Mouse (Mus musculus) G1E (cell line): ENCODE results near the gene Cald1. TPM values are rescaled to one million over a fixed set of nuclear protein-coding genes. Genes with fewer than 3 reads are reported as not detected.

Experiments used
- ATAC-seq: 2 replicates; pipeline ENCODE4 v1.8.0; 2016; ENCODE audit warnings: mild to moderate bottlenecking; ENCODE audit not compliant: insufficient number of reproducible peaks, poor library complexity, low FRiP score, severe bottlenecking; ENCODE audit errors: extremely low read depth
- DNase-seq: peaks from one replicate; pipeline ENCODE4 v3.0.0; 2012; ENCODE audit warnings: low spot score
- H3K27me3 ChIP-seq: 2 replicates; pipeline ENCODE4 v1.6.1; 2012; ENCODE audit warnings: mild to moderate bottlenecking, low read length, inconsistent platforms; ENCODE audit not compliant: insufficient read depth
- H3K36me3 ChIP-seq: replicated peaks from 2 replicates; pipeline ENCODE3; 2012; ENCODE audit warnings: mild to moderate bottlenecking, inconsistent platforms
- H3K4me1 ChIP-seq: 2 replicates; pipeline ENCODE4 v1.6.1; 2012; ENCODE audit warnings: low read depth, low read length, inconsistent platforms, mixed read lengths; ENCODE audit not compliant: insufficient read depth
- H3K4me3 ChIP-seq: 2 replicates; pipeline ENCODE4 v1.5.1; 2012; ENCODE audit warnings: low read depth, mild to moderate bottlenecking, inconsistent platforms, low read length, moderate library complexity, mixed read lengths
- H3K9me3 ChIP-seq: replicated peaks from 2 replicates; pipeline ENCODE4 v1.6.1; 2012; ENCODE audit warnings: inconsistent platforms
- CTCF ChIP-seq: IDR thresholded peaks from 2 replicates; pipeline ENCODE4 v1.5.1; 2012; ENCODE audit warnings: low read depth, low read length, inconsistent platforms, mixed read lengths
- GATA1 ChIP-seq: IDR thresholded peaks from 2 replicates; pipeline ENCODE4 v1.6.1; 2012; ENCODE audit warnings: borderline replicate concordance, low read length, inconsistent platforms, mixed read lengths
- GATA2 ChIP-seq: IDR thresholded peaks from 2 replicates; pipeline ENCODE4 v1.6.1; 2012; ENCODE audit warnings: low read depth, low read length, inconsistent platforms, borderline replicate concordance
- POLR2AphosphoS5 ChIP-seq: IDR thresholded peaks from 2 replicates; pipeline ENCODE4 v1.6.1; 2012; ENCODE audit warnings: low read depth, low read length, inconsistent platforms; ENCODE audit not compliant: insufficient replicate concordance
- TAL1 ChIP-seq: conservative IDR thresholded peaks from 2 replicates; pipeline ENCODE4 v1.6.1; 2012; ENCODE audit warnings: low read depth, low read length, inconsistent platforms, mixed read lengths
- polyA plus RNA-seq: library from polyadenylated mRNA; stranded (reverse); fragments of >175 nt; gene quantifications from 2 replicates; pipeline ENCODE4 v1.2.3, GENCODE M21; 2012
- total RNA-seq, 2 experiments: library from RNA; stranded (forward) in 1 of 2; stranded (reverse) in 1 of 2; fragments of 200-1000 nt in 1 of 2; fragments of >200 nt in 1 of 2; fragmentation: Nextera tagmentation in 1 of 2; gene quantifications; 2 replicates each; pipeline ENCODE4 v1.2.3; 2014 to 2017

The Cald1 gene
- total and polyA plus RNA-seq, 3 experiments: 1.9 TPM; not detected in 2

DNA sequence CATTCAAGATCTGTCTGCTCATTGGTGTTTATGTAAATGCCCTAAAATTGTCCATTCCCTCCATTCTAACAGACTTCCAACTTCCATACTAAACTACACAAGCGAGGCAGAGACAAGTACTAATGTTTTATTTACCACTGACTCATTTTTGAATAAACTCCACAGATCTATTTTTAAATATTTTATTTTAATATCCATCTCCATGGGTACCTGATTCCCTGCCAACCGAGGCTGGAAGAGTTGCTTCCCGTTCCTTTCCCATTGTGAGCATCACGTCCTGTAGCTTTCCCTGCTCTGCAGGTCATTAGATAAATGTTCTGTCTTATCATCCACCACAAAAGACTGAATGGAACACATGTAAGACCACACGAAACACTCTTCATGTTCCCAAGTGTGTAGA lies 60.5 kb downstream of the Cald1 start:
- no peaks in the 10 kb centered on the region for H3K4me1 ChIP-seq
- ATAC-seq: no peak
- H3K36me3 ChIP-seq: no peaks in the 10 kb centered on the region
- no peak for TF ChIP-seq GATA1
- no peak for TF ChIP-seq TAL1
- H3K27me3 ChIP-seq: peaks cover 14% of the 10 kb centered on the region
- no peak overlapping the region for H3K4me3 ChIP-seq
- H3K9me3 ChIP-seq: no peaks in the 10 kb centered on the region
- DNase-seq: no peak

- no peak for TF ChIP-seq GATA1
- H3K36me3 ChIP-seq: no peaks in the 10 kb centered on the region
- ATAC-seq (no peak), DNase-seq (no peak)
- no peak overlapping the region for H3K4me3 ChIP-seq
- no peaks in the 10 kb centered on the region for H3K9me3 ChIP-seq
- no peaks in the 10 kb centered on the region for H3K4me1 ChIP-seq
- H3K27me3 ChIP-seq: peaks cover 18% of the 10 kb centered on the region
Measured at GRCm38 (mm10) chr6:34660724-34661123, 62.4 kb downstream of the Cald1 start.

GRCm38 (mm10) chr6:34662626-34663025 lies 64.3 kb downstream of the Cald1 start:
- Histone ChIP-seq H3K4me1 (no peaks in the 10 kb centered on the region), H3K36me3 (no peaks in the 10 kb centered on the region), H3K27me3 (peaks cover 14% of the 10 kb centered on the region), H3K4me3 (no peak overlapping the region), H3K9me3 (no peaks in the 10 kb centered on the region)
- TF ChIP-seq GATA2 (no peak), POLR2AphosphoS5 (no peak), CTCF (no peak), GATA1 (no peak), TAL1 (no peak)
- ATAC-seq (no peak), DNase-seq (no peak)

- Histone ChIP-seq H3K9me3 (no peaks in the 10 kb centered on the region), H3K4me3 (no peak overlapping the region), H3K36me3 (no peaks in the 10 kb centered on the region), H3K27me3 (peaks cover 14% of the 10 kb centered on the region), H3K4me1 (no peaks in the 10 kb centered on the region)
- TF ChIP-seq TAL1 (no peak), POLR2AphosphoS5 (no peak), GATA1 (no peak), GATA2 (no peak), CTCF (no peak)
- ATAC-seq: no peak
- DNase-seq: no peak
Measured at GRCm38 (mm10) chr6:34664291-34664690, 66.0 kb downstream of the Cald1 start.

DNA sequence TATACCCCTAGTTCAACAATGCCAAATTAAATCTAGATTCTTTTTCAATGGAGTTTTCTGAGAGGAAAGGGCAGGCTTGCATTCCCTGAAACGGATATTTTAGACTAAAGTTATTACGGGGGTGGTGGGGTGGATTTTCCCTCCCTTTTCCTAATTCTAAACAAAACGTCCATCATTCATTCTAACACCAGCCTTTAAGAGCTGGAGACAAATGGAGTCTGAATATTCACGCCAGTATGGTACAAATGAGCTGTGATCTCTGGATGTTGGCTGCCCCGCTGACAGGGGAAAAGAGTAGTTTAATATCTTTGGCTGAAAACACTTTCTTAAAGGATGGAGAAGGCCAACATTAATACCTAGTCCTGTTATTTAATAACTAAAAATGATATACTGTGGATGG lies 66.4 kb downstream of the Cald1 start:
- H3K4me1 ChIP-seq: no peaks in the 10 kb centered on the region
- ATAC-seq (no peak), DNase-seq (no peak)
- no peaks in the 10 kb centered on the region for H3K36me3 ChIP-seq
- H3K27me3 ChIP-seq: peaks cover 14% of the 10 kb centered on the region
- TF ChIP-seq GATA1 (no peak), CTCF (no peak), POLR2AphosphoS5 (no peak), GATA2 (no peak), TAL1 (no peak)
- no peak overlapping the region for H3K4me3 ChIP-seq
- no peaks in the 10 kb centered on the region for H3K9me3 ChIP-seq

DNA sequence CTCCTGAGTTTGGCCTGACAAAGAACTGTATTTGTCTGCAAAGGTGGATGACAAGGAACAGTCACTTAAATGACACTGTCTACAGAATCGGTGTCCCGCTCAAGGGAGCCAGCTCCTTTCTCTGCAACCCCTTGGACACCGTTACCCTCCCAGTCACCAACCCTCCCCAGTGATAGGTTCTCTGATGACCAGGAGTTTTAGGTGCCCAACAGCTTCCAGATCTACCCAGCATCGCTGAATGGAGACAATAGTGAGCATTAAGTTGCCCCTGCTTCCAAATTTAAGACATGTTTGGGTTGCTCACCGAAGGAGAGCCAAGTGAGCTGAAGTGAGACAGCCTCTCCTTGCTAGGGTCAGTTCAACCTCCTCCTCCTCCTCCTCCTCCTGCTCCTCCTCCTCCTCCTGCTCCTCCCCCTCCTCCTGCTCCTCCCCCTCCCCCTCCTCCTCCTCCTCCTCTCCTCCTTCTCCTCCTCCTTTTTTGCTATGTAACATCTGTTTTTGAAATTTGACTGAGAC lies 70.5 kb downstream of the Cald1 start:
- ATAC-seq: no peak
- peaks cover 5% of the 10 kb centered on the region for H3K27me3 ChIP-seq
- H3K9me3 ChIP-seq: no peaks in the 10 kb centered on the region
- no peak overlapping the region for H3K4me3 ChIP-seq
- no peaks in the 10 kb centered on the region for H3K4me1 ChIP-seq
- H3K36me3 ChIP-seq: no peaks in the 10 kb centered on the region
- TF ChIP-seq GATA2 (no peak), GATA1 (no peak), CTCF (no peak), POLR2AphosphoS5 (no peak), TAL1 (no peak)
- no peak for DNase-seq

DNA sequence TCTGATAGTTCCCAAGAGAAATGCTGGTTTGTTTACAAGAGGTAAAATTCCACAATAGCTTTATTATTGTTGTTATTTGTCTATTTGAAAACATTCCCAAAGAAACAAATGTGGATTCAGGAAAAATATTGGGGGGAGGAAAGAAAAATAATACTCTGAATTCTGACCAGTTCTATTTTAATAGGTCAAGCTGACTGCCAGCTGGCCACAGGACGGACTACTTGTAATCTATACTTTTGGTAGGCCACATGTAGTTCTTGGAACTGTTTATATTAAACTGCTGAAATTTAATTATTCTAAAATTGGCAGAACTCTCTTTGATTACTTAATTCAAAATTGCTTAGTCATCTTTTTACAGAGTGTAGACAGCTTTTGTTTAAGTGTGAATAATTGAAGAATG lies 73.1 kb downstream of the Cald1 start:
- Histone ChIP-seq H3K36me3 (no peaks in the 10 kb centered on the region), H3K4me3 (no peak overlapping the region), H3K27me3 (no peaks in the 10 kb centered on the region), H3K4me1 (no peaks in the 10 kb centered on the region), H3K9me3 (no peaks in the 10 kb centered on the region)
- TF ChIP-seq TAL1 (no peak), CTCF (no peak), GATA2 (no peak), POLR2AphosphoS5 (no peak), GATA1 (no peak)
- DNase-seq (no peak), ATAC-seq (no peak)
